Mouse (Mus musculus) megakaryocyte, adult 5-6 weeks (primary cell): Measurements from ENCODE around the gene Fcrls. TPM values are rescaled to one million over a fixed set of nuclear protein-coding genes. Genes with fewer than 3 reads are reported as not detected.

ENCODE experiments used
- ATAC-seq: 2 replicates; pipeline ENCODE4 v1.8.0; 2016; ENCODE audit warnings: mild to moderate bottlenecking, inconsistent platforms; ENCODE audit not compliant: poor library complexity, severe bottlenecking
- total RNA-seq, 2 experiments: library from RNA; stranded (forward) in 1 of 2; stranded (reverse) in 1 of 2; fragments of 153-499, 151-499 nt in 1 of 2; fragments of 221-1000, 200-1000 nt in 1 of 2; gene quantifications; 2 replicates each; pipeline versions ENCODE4 v1.2.3 to v1.2.4; 2015 to 2017

Fcrls gene
- total RNA-seq (2015) (0.49 TPM in 1 of 2 replicates, not detected in the other), total RNA-seq (2017) (0.22 and 3.5 TPM in 2 replicates)

- peak; percentile 86 for ATAC-seq
Observed at GRCm38 (mm10) chr3:87263436-87263835, at the start of gene Fcrls. TSS of gene Fcrls (minus strand) at chr3:87263738.

- no peak for ATAC-seq
Observed at GRCm38 (mm10) chr3:87309922-87310321, 46.4 kb upstream of the Fcrls start.

- ATAC-seq: no peak
Observed at GRCm38 (mm10) chr3:87299901-87300300, 36.4 kb upstream of the Fcrls start.

GRCm38 (mm10) chr3:87274372-87274771 lies 10.8 kb upstream of the Fcrls start:
- peak; percentile 89 for ATAC-seq

- ATAC-seq: 0 out of 2 replicates have a peak, but pooled peaks have one; percentile 39
Observed at GRCm38 (mm10) chr3:87266581-87266980, 3.0 kb upstream of the Fcrls start.

- no peak for ATAC-seq
Observed at GRCm38 (mm10) chr3:87255239-87255638, 8.3 kb downstream of the Fcrls start.

GRCm38 (mm10) chr3:87249571-87249970 lies 14.0 kb downstream of the Fcrls start:
- no peak for ATAC-seq

GRCm38 (mm10) chr3:87247292-87247691 lies 16.2 kb downstream of the Fcrls start:
- ATAC-seq: no peak

GRCm38 (mm10) chr3:87243654-87244053 lies 19.9 kb downstream of the Fcrls start:
- ATAC-seq: peak; percentile 90

- ATAC-seq: no peak
Observed at GRCm38 (mm10) chr3:87240909-87241308, 22.6 kb downstream of the Fcrls start.

- peak; percentile 60 for ATAC-seq
Observed at GRCm38 (mm10) chr3:87223636-87224035, 39.9 kb downstream of the Fcrls start.

- ATAC-seq: no peak
Observed at GRCm38 (mm10) chr3:87222346-87222745, 41.2 kb downstream of the Fcrls start.

- ATAC-seq: no peak
Observed at GRCm38 (mm10) chr3:87215176-87215575, 48.4 kb downstream of the Fcrls start.

- ATAC-seq: peak; percentile 35; the same call in 1 of the 2 replicates
Observed at GRCm38 (mm10) chr3:87214221-87214864, 49.2 kb downstream of the Fcrls start.

- ATAC-seq: no peak
Observed at GRCm38 (mm10) chr3:87206336-87207075, 57.0 kb downstream of the Fcrls start.

Other genes with a start within 250 kb of the Fcrls start
- 0.11 and 0.14 TPM in 2 replicates for gene Kirrel, start 89.0 kb downstream of the Fcrls start, total RNA-seq (2015)
- gene Kirrel, start 89.0 kb downstream of the Fcrls start, total RNA-seq (2017): 0.16 TPM in 1 of 2 replicates, not detected in the other
- gene Cd5l, start 94.1 kb upstream of the Fcrls start, total RNA-seq (2015): 0.62 TPM in 1 of 2 replicates, not detected in the other
- gene Cd5l, start 94.1 kb upstream of the Fcrls start, total RNA-seq (2017): 0.70 and 1.7 TPM in 2 replicates
- 4.0 and 5.8 TPM in 2 replicates for gene Fcrl1, start 112.6 kb upstream of the Fcrls start, total RNA-seq (2015)
- 2.9 and 3.6 TPM in 2 replicates for gene Fcrl1, start 112.6 kb upstream of the Fcrls start, total RNA-seq (2017)
- gene Fcrl5, start 172.0 kb upstream of the Fcrls start, total RNA-seq (2015): not detected in 2 replicates
- gene Fcrl5, start 172.0 kb upstream of the Fcrls start, total RNA-seq (2017): not detected in 2 replicates